Mouse (Mus musculus): ENCODE data around the gene Foxo6. TPM values are rescaled to one million over a fixed set of nuclear protein-coding genes. Genes with fewer than 3 reads are reported as not detected.

The Foxo6 gene
- polyA plus RNA-seq (2015; fragmentation: Nextera tagmentation; extraction: Ambion mirVana) = 0.17 and 0.22 TPM in 2 replicates

- H3K4me2 ChIP-seq = peak within 1 kb of the TSS; percentile 100
- H3K27ac ChIP-seq = 0 out of 2 replicates have a peak within 1 kb of the TSS, but pooled peaks have one; percentile 8
- H3K9me3 ChIP-seq = no peaks in the 10 kb centered on the region
- H3K36me3 ChIP-seq = no peaks in the 10 kb centered on the region
- H3K9ac ChIP-seq = peak within 1 kb of the TSS; percentile 44
- peak within 1 kb of the TSS; percentile 66 for H3K4me3 ChIP-seq
- ATAC-seq (ENCODE audit: insufficient number of reproducible peaks, low FRiP score, low TSS enrichment, low read depth) = peak; percentile 85
- WGBS = under 1% methylated on average over 82 of the region's 99 CpGs
- peaks cover 58% of the 10 kb centered on the region for H3K27me3 ChIP-seq
- H3K4me1 ChIP-seq = peaks cover 41% of the 10 kb centered on the region
These were observed at the start of gene Foxo6 for GRCm38 (mm10) chr4:120287290-120288111. TSS of gene Foxo6 (minus strand) at chr4:120287349.

- Histone ChIP-seq H3K27ac (no peak overlapping the region), H3K4me3 (no peak overlapping the region), H3K9ac (no peak overlapping the region), H3K27me3 (0 out of 2 replicates have a peak, but pooled peaks cover 6% of the 10 kb centered on the region), H3K36me3 (no peaks in the 10 kb centered on the region), H3K9me3 (no peaks in the 10 kb centered on the region), H3K4me1 (no peaks in the 10 kb centered on the region), H3K4me2 (no peak overlapping the region)
- 84% methylated on average over 4 of the region's 4 CpGs for WGBS
- no peak for ATAC-seq (ENCODE audit: insufficient number of reproducible peaks, low FRiP score, low TSS enrichment, low read depth)
These were observed 47.2 kb upstream of the Foxo6 start for GRCm38 (mm10) chr4:120334316-120334715.

- H3K27ac ChIP-seq = no peak overlapping the region
- H3K36me3 ChIP-seq = no peaks in the 10 kb centered on the region
- no peak overlapping the region for H3K9ac ChIP-seq
- H3K4me1 ChIP-seq = no peaks in the 10 kb centered on the region
- WGBS = 37% methylated on average over 11 of the region's 11 CpGs
- no peak overlapping the region for H3K4me3 ChIP-seq
- H3K4me2 ChIP-seq = no peak overlapping the region
- H3K9me3 ChIP-seq = no peaks in the 10 kb centered on the region
- ATAC-seq (ENCODE audit: insufficient number of reproducible peaks, low FRiP score, low TSS enrichment, low read depth) = no peak
- H3K27me3 ChIP-seq = 0 out of 2 replicates have a peak, but pooled peaks cover 6% of the 10 kb centered on the region
These were observed 45.8 kb upstream of the Foxo6 start for GRCm38 (mm10) chr4:120332934-120333421.

- Histone ChIP-seq H3K36me3 (no peaks in the 10 kb centered on the region), H3K27me3 (0 out of 2 replicates have a peak, but pooled peaks cover 6% of the 10 kb centered on the region), H3K9me3 (no peaks in the 10 kb centered on the region), H3K27ac (no peak overlapping the region), H3K9ac (no peak overlapping the region), H3K4me3 (no peak overlapping the region), H3K4me1 (no peaks in the 10 kb centered on the region), H3K4me2 (no peak overlapping the region)
- 47% methylated on average over 7 of the region's 7 CpGs for WGBS
- ATAC-seq (ENCODE audit: insufficient number of reproducible peaks, low FRiP score, low TSS enrichment, low read depth) = no peak
These were observed 45.3 kb upstream of the Foxo6 start for GRCm38 (mm10) chr4:120332405-120332933.

- H3K4me2 ChIP-seq = no peak overlapping the region
- ATAC-seq (ENCODE audit: insufficient number of reproducible peaks, low FRiP score, low TSS enrichment, low read depth) = no peak
- no peak overlapping the region for H3K9ac ChIP-seq
- no peaks in the 10 kb centered on the region for H3K9me3 ChIP-seq
- H3K4me1 ChIP-seq = no peaks in the 10 kb centered on the region
- no peak overlapping the region for H3K27ac ChIP-seq
- no peak overlapping the region for H3K4me3 ChIP-seq
- H3K27me3 ChIP-seq = 0 out of 2 replicates have a peak, but pooled peaks cover 6% of the 10 kb centered on the region
- WGBS = 91% methylated on average over 7 of the region's 7 CpGs
- no peaks in the 10 kb centered on the region for H3K36me3 ChIP-seq
These were observed 44.8 kb upstream of the Foxo6 start for GRCm38 (mm10) chr4:120331992-120332391.

- WGBS = 94% methylated on average over 2 of the region's 2 CpGs
- Histone ChIP-seq H3K27me3 (0 out of 2 replicates have a peak, but pooled peaks cover 6% of the 10 kb centered on the region), H3K4me3 (no peak overlapping the region), H3K9me3 (no peaks in the 10 kb centered on the region), H3K27ac (no peak overlapping the region), H3K4me1 (no peaks in the 10 kb centered on the region), H3K36me3 (no peaks in the 10 kb centered on the region), H3K4me2 (no peak overlapping the region), H3K9ac (no peak overlapping the region)
- no peak for ATAC-seq (ENCODE audit: insufficient number of reproducible peaks, low FRiP score, low TSS enrichment, low read depth)
These were observed 44.4 kb upstream of the Foxo6 start for GRCm38 (mm10) chr4:120331541-120331940.

- no peak for ATAC-seq (ENCODE audit: insufficient number of reproducible peaks, low FRiP score, low TSS enrichment, low read depth)
- 53% methylated on average over 4 of the region's 4 CpGs for WGBS
These were observed 38.6 kb upstream of the Foxo6 start for GRCm38 (mm10) chr4:120325748-120326147.

GRCm38 (mm10) chr4:120325051-120325450 lies 37.9 kb upstream of the Foxo6 start:
- H3K27me3 ChIP-seq = peaks cover 9% of the 10 kb centered on the region; the same call in 1 of the 2 replicates
- 80% methylated on average over 4 of the region's 6 CpGs for WGBS
- no peak overlapping the region for H3K4me2 ChIP-seq
- H3K36me3 ChIP-seq = no peaks in the 10 kb centered on the region
- H3K9me3 ChIP-seq = no peaks in the 10 kb centered on the region
- no peak overlapping the region for H3K4me3 ChIP-seq
- H3K4me1 ChIP-seq = no peaks in the 10 kb centered on the region
- no peak overlapping the region for H3K9ac ChIP-seq
- no peak overlapping the region for H3K27ac ChIP-seq
- ATAC-seq (ENCODE audit: insufficient number of reproducible peaks, low FRiP score, low TSS enrichment, low read depth) = no peak

More at GRCm38 (mm10) chr4:120325748-120326147, 38.6 kb upstream of the Foxo6 start:
- Histone ChIP-seq H3K4me2 (no peak overlapping the region), H3K27ac (no peak overlapping the region), H3K9me3 (no peaks in the 10 kb centered on the region), H3K4me1 (no peaks in the 10 kb centered on the region), H3K9ac (no peak overlapping the region), H3K4me3 (no peak overlapping the region), H3K27me3 (peaks cover 9% of the 10 kb centered on the region; the same call in 1 of the 2 replicates), H3K36me3 (no peaks in the 10 kb centered on the region)

- H3K9me3 ChIP-seq = no peaks in the 10 kb centered on the region
- ATAC-seq (ENCODE audit: insufficient number of reproducible peaks, low FRiP score, low TSS enrichment, low read depth) = no peak
- no peak overlapping the region for H3K4me3 ChIP-seq
- no peak overlapping the region for H3K9ac ChIP-seq
- no peak overlapping the region for H3K27ac ChIP-seq
- peaks cover 9% of the 10 kb centered on the region; the same call in 1 of the 2 replicates for H3K27me3 ChIP-seq
- no peaks in the 10 kb centered on the region for H3K36me3 ChIP-seq
- 81% methylated on average over 1 of the region's 1 CpGs for WGBS
- H3K4me2 ChIP-seq = no peak overlapping the region
- no peaks in the 10 kb centered on the region for H3K4me1 ChIP-seq
These were observed 36.7 kb upstream of the Foxo6 start for GRCm38 (mm10) chr4:120323858-120324257.

- no peak overlapping the region for H3K4me3 ChIP-seq
- no peak overlapping the region for H3K9ac ChIP-seq
- H3K4me2 ChIP-seq = no peak overlapping the region
- no peak for ATAC-seq (ENCODE audit: insufficient number of reproducible peaks, low FRiP score, low TSS enrichment, low read depth)
- no peaks in the 10 kb centered on the region for H3K9me3 ChIP-seq
- H3K36me3 ChIP-seq = no peaks in the 10 kb centered on the region
- no peak overlapping the region for H3K27ac ChIP-seq
- no peaks in the 10 kb centered on the region for H3K4me1 ChIP-seq
- 23% methylated on average over 6 of the region's 6 CpGs for WGBS
- H3K27me3 ChIP-seq = peaks cover 9% of the 10 kb centered on the region; the same call in 1 of the 2 replicates
These were observed 36.0 kb upstream of the Foxo6 start for GRCm38 (mm10) chr4:120323198-120323597.

GRCm38 (mm10) chr4:120317541-120317940 lies 30.4 kb upstream of the Foxo6 start:
- Histone ChIP-seq H3K4me2 (no peak overlapping the region), H3K4me3 (no peak overlapping the region), H3K9ac (no peak overlapping the region), H3K36me3 (no peaks in the 10 kb centered on the region), H3K4me1 (no peaks in the 10 kb centered on the region), H3K27me3 (no peaks in the 10 kb centered on the region), H3K27ac (no peak overlapping the region), H3K9me3 (no peaks in the 10 kb centered on the region)
- ATAC-seq (ENCODE audit: insufficient number of reproducible peaks, low FRiP score, low TSS enrichment, low read depth) = no peak
- 54% methylated on average over 2 of the region's 2 CpGs for WGBS

GRCm38 (mm10) chr4:120316716-120317115 lies 29.6 kb upstream of the Foxo6 start:
- no peak overlapping the region for H3K4me3 ChIP-seq
- H3K9me3 ChIP-seq = no peaks in the 10 kb centered on the region
- no peaks in the 10 kb centered on the region for H3K4me1 ChIP-seq
- H3K36me3 ChIP-seq = no peaks in the 10 kb centered on the region
- H3K27ac ChIP-seq = no peak overlapping the region
- ATAC-seq (ENCODE audit: insufficient number of reproducible peaks, low FRiP score, low TSS enrichment, low read depth) = no peak
- no peak overlapping the region for H3K4me2 ChIP-seq
- 67% methylated on average over 4 of the region's 4 CpGs for WGBS
- no peaks in the 10 kb centered on the region for H3K27me3 ChIP-seq
- no peak overlapping the region for H3K9ac ChIP-seq
